Mouse (Mus musculus) intestine, postnatal 0 days (tissue): Measurements from ENCODE around the gene Smok3a. TPM values are rescaled to one million over a fixed set of nuclear protein-coding genes. Genes with fewer than 3 reads are reported as not detected.
"Not testable (repeated sequence)": the region's sequence is repeated elsewhere in the genome, so short reads cannot be mapped to it uniquely, and the experiment has no call there.

ENCODE experiments used
- ATAC-seq: fragments of 200-750 bp; cut with Nextera tagmentation; 2 replicates; pipeline ENCODE4 v1.8.0; 2017; ENCODE audit warnings: mild to moderate bottlenecking, moderate TSS enrichment, moderate library complexity
- H3K27ac ChIP-seq: fragments of 300-500 bp; sonication (generic); 2 replicates; pipeline ENCODE4 v1.5.1; 2014; ENCODE audit warnings: mild to moderate bottlenecking, low read depth, low read length, moderate library complexity
- H3K27me3 ChIP-seq: fragments of 300-500 bp; sonication (generic); replicated peaks from 2 replicates; pipeline ENCODE4 v1.6.1; 2014; ENCODE audit warnings: low read length, mixed read lengths; ENCODE audit not compliant: control insufficient read depth, insufficient read depth
- H3K36me3 ChIP-seq: fragments of 300-500 bp; sonication (generic); 2 replicates; pipeline ENCODE4 v1.6.1; 2014; ENCODE audit warnings: mild to moderate bottlenecking, moderate library complexity; ENCODE audit not compliant: control insufficient read depth, insufficient read depth
- H3K4me1 ChIP-seq: fragments of 300-500 bp; sonication (generic); replicated peaks from 2 replicates; pipeline ENCODE4 v1.6.1; 2014; ENCODE audit warnings: antibody characterized with exemption, low read length, mixed read lengths; ENCODE audit not compliant: control insufficient read depth, insufficient read depth
- H3K4me2 ChIP-seq: fragments of 300-500 bp; sonication (generic); replicated peaks from 2 replicates; pipeline ENCODE4 v1.6.1; 2014; ENCODE audit warnings: low read depth, mild to moderate bottlenecking, moderate library complexity
- H3K4me3 ChIP-seq: fragments of 300-500 bp; sonication (generic); 2 replicates; pipeline ENCODE4 v1.5.1; 2014; ENCODE audit warnings: low read depth, low read length
- H3K9ac ChIP-seq: fragments of 300-500 bp; sonication (generic); 2 replicates; pipeline ENCODE4 v1.6.1; 2014; ENCODE audit warnings: mild to moderate bottlenecking, low read depth, low read length
- H3K9me3 ChIP-seq: fragments of 300-500 bp; sonication (generic); 2 replicates; pipeline ENCODE4 v1.6.1; 2016; ENCODE audit warnings: mixed run types; ENCODE audit not compliant: control insufficient read depth
- CTCF ChIP-seq: sonication (generic); IDR thresholded peaks from 2 replicates; pipeline ENCODE4 v1.5.1; 2016; ENCODE audit warnings: low read depth, mild to moderate bottlenecking, control low read depth, antibody characterized with exemption, moderate library complexity
- WGBS: fragments of 180-500 bp; shearing (Covaris S2); extraction: QIAGEN DNeasy Blood & Tissue Kit; methylation state at CpG from one replicate; pipeline ENCODE4 v1.1.7; 2014; 5-methylcytosine and 5-hydroxymethylcytosine counted together
- polyA plus RNA-seq: library from polyadenylated mRNA; unstranded; fragments of >200 nt; fragmentation: Nextera tagmentation; extraction: Ambion mirVana; gene quantifications from 2 replicates; pipeline ENCODE4 v1.2.1, GENCODE M21; 2015

Smok3a gene
- not detected in 2 replicates for polyA plus RNA-seq

DNA sequence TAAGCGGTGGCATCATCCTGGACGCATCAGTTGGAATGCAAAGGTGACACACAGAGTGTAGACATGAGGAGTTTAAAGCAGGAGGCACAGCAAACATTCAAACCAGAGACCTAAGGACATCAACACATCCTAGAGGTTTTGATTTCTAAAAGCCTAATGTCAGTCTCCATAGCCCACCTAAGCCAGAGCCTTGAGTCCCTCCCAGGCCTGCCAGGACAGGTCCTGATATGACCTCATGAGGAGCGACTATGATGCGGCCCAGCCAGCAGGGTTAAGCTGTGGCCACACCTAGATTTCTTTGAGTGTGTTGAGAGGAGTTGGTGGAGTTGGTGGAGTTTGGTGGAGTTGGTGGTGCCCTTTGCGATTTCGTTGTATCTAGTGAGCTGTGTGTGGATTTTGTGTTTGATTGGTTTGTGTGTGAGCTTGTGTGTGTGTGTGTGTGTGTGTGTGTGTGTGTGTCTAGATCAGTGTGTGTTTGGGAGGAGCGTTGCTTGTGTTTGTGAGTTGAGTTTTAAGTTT, at the start of gene Smok3a, which contains the start of gene Smok3b:
Gene Smok3a, plus strand, starts transcription at position 301 of the 519 bp plus-strand sequence.
Gene Smok3b, plus strand, starts transcription at position 469 of the 519 bp plus-strand sequence.
- H3K4me2 ChIP-seq, ATAC-seq, H3K27ac ChIP-seq, H3K4me1 ChIP-seq, H3K27me3 ChIP-seq, H3K4me3 ChIP-seq, H3K36me3 ChIP-seq, H3K9ac ChIP-seq, H3K9me3 ChIP-seq: not testable (repeated sequence)
- WGBS, result 65% methylated on average over 3 of the region's 7 CpGs

DNA sequence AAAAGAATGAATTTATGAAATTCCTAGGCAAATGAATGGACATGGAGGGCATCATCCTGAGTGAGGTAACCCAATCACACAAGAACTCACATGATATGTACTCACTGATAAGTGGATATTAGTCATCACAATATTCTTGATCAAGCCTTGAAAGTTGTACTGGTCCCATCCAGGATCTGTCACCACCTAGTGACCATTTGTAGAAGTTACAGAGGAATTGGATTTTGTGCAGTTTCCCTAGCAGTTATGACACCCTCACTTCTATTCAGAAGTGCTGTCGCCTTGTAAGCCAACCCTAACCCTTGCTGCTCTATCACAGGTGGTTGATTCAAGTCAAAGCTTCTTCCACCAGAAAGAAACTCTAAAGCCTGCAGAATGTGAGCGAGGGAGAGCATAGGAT, 47.9 kb upstream of the Smok3a start:
- no peaks in the 10 kb centered on the region for H3K27me3 ChIP-seq
- TF ChIP-seq CTCF, result peak; percentile 64
- H3K27ac ChIP-seq, result no peak overlapping the region
- no peak overlapping the region for H3K9ac ChIP-seq
- no peak overlapping the region for H3K4me2 ChIP-seq
- no peaks in the 10 kb centered on the region for H3K4me1 ChIP-seq
- H3K36me3 ChIP-seq, result no peaks in the 10 kb centered on the region
- H3K9me3 ChIP-seq, result no peaks in the 10 kb centered on the region
- WGBS, result 78% methylated on average over 2 of the region's 2 CpGs
- no peak for ATAC-seq
- H3K4me3 ChIP-seq, result no peak overlapping the region

DNA sequence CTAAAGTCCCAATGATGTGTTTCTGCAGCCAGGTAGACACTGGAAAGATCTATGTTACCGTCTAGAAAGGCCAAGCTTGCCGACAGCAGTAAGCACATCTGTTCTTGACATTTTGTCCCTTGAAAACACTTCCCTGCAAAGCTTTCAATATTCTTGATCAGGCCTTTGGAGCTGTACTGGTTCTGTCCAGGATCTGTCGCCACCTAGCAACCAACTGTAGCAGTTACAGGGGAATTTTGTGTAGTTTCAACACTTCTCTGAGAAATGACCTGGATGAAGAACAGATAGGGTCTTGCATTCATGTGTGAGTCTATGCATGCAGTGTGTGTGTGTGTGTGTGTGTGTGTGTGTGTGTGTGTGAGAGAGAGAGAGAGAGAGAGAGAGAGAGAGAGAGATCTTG, 47.3 kb upstream of the Smok3a start:
- Histone ChIP-seq H3K27ac (no peak overlapping the region), H3K4me3 (no peak overlapping the region), H3K4me1 (no peaks in the 10 kb centered on the region), H3K9me3 (no peaks in the 10 kb centered on the region), H3K27me3 (no peaks in the 10 kb centered on the region), H3K36me3 (no peaks in the 10 kb centered on the region), H3K9ac (no peak overlapping the region), H3K4me2 (no peak overlapping the region)
- TF ChIP-seq CTCF, result peak; percentile 75
- WGBS, result 51% methylated on average over 3 of the region's 3 CpGs
- no peak for ATAC-seq

DNA sequence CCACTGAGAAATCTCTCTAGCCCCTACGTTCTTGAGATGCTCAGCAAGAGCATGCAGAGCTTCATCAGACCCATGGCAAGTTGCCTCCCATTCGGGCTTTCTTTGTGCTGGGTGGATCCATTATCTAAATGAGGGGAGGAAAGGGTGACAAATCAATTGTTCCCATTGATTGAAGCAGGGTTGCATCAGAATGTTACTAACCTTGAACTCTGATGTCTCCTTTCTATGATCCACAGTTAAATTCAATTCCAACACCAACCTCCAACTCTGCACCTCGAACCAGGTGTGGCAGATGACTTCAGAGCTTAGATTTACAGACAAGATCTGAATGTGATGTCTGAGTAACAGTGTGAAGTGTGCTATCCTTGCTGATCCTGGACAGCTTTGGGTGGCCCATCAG, 46.3 kb upstream of the Smok3a start:
- no peaks in the 10 kb centered on the region for H3K27me3 ChIP-seq
- WGBS, result 42% methylated on average over 3 of the region's 3 CpGs
- no peak for ATAC-seq

DNA sequence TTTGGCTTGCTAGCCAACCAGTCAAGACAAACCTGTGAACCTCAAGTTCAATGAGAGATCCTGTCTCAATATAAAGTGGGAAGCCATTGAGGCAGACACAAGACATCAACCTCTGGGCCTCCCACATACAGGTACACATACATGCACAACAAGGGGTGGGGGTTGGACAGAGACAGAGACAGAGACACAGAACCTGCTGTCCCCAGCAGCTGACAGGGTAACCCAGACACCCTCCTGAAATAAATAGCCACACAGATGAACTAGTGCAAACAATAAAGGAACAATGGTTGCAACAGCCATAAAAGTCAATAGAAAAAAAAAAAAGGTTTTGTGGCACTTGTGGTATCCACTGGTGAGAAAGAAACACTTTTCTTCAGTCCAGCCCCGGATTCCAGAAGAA, 45.6 kb upstream of the Smok3a start:
- TF ChIP-seq CTCF, result no peak
- H3K9me3 ChIP-seq, result no peaks in the 10 kb centered on the region
- H3K27me3 ChIP-seq, result no peaks in the 10 kb centered on the region
- 33% methylated on average over 1 of the region's 1 CpGs for WGBS
- H3K36me3 ChIP-seq, result no peaks in the 10 kb centered on the region
- no peaks in the 10 kb centered on the region for H3K4me1 ChIP-seq
- H3K9ac ChIP-seq, result no peak overlapping the region
- no peak overlapping the region for H3K4me3 ChIP-seq
- ATAC-seq, result no peak
- H3K27ac ChIP-seq, result no peak overlapping the region
- no peak overlapping the region for H3K4me2 ChIP-seq

More for the DNA sequence above, 46.3 kb upstream of the Smok3a start:
- no peak for TF ChIP-seq CTCF
- no peak overlapping the region for H3K4me3 ChIP-seq
- no peaks in the 10 kb centered on the region for H3K9me3 ChIP-seq
- no peaks in the 10 kb centered on the region for H3K36me3 ChIP-seq
- no peak overlapping the region for H3K27ac ChIP-seq
- H3K9ac ChIP-seq, result no peak overlapping the region
- H3K4me2 ChIP-seq, result no peak overlapping the region
- no peaks in the 10 kb centered on the region for H3K4me1 ChIP-seq

DNA sequence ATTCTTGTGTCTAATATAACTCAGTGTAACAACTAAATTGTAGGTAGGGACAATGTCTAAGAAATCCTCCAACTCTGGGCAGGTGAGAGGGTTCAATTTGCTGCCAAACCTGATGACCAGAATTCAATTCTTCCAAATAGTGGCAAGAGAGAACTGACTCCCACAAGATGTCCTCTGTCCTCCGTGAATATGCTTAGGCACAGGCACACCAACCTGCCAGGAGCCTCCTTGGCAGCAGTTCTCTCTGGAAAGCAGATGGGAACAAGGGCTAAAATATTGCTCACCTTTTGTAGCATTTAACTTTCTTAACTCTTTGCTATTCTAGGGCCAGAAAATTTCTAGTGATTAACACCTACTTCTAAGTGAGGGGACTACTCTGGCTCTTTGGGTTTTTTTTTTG, 43.8 kb upstream of the Smok3a start:
- 44% methylated on average over 1 of the region's 1 CpGs for WGBS

DNA sequence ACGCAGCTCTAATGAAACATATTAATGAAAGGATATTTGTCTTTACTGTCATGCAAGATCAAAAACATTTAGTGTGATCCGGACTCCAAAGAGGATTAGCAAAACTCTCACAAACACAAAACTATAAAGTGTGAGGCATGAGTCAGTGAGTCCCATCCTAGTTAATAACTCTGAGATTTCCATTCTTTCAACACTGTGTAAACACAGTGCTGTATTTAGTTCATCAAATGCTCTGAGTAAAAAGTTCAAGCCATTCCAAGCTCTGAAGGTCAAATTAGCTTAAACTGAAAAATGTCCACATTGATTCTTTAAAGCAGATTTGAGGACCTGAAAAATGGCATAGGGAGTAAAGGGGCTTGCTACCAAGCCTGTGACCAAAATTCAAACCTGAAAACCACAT, 42.0 kb upstream of the Smok3a start:
- no peak overlapping the region for H3K4me2 ChIP-seq
- H3K9me3 ChIP-seq, result no peaks in the 10 kb centered on the region
- no peaks in the 10 kb centered on the region for H3K4me1 ChIP-seq
- no peak for ATAC-seq
- TF ChIP-seq CTCF, result no peak
- no peaks in the 10 kb centered on the region for H3K27me3 ChIP-seq
- no peaks in the 10 kb centered on the region for H3K36me3 ChIP-seq
- 75% methylated on average over 2 of the region's 2 CpGs for WGBS
- no peak overlapping the region for H3K4me3 ChIP-seq
- no peak overlapping the region for H3K9ac ChIP-seq
- H3K27ac ChIP-seq, result no peak overlapping the region

More for the DNA sequence above, 43.8 kb upstream of the Smok3a start:
- H3K36me3 ChIP-seq, result no peaks in the 10 kb centered on the region
- H3K4me2 ChIP-seq, result no peak overlapping the region
- H3K9ac ChIP-seq, result no peak overlapping the region
- ATAC-seq, result no peak
- no peaks in the 10 kb centered on the region for H3K9me3 ChIP-seq
- no peak for TF ChIP-seq CTCF
- H3K4me1 ChIP-seq, result no peaks in the 10 kb centered on the region
- H3K27me3 ChIP-seq, result no peaks in the 10 kb centered on the region
- no peak overlapping the region for H3K27ac ChIP-seq
- H3K4me3 ChIP-seq, result no peak overlapping the region
